Mouse (Mus musculus): ENCODE results near the gene Cdk1.

Gene Cdk1

GRCm38 (mm10) chr10:69304819-69305218 is 47.9 kb downstream of the Cdk1 start:
- DNase-seq, result no peak

DNA sequence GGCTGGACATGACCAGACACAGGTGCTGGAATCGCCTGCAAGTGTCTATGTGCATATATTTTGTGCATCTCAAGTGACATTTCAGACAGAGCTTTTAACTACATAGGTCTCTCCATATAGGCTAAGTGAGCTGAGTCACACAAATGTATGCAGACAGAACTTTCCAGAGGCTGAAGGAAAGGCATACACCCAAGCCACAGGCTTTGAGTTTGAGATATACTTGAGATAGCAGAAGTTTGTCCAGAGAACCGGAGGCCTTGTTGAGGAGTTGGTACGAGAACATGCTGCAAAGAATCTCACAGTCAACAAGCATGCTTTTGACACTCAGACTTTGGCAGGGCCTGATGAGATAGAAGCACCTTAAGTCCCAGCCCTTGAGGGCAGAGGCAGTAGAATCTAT is 50.1 kb downstream of the Cdk1 start:
- no peak for DNase-seq

DNA sequence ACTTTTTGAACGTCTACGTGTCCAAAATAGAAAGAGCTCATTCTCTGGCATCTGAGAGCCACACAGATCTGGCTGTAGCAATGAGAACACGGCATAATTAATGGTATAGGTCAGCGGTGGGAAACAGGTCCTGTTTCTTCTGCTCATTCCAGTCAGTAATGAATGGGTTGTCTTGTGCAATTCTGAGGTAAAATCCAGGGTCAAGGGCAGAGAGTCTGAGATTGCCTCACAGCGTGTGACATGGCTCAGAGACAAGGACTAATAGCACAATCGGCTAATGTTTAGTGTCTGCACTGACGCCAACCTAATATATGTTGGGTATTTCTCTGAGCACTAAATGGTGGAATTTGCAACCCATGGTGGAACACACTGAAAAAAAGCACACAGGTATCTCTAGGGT is 52.8 kb downstream of the Cdk1 start:
- DNase-seq, result no peak

DNA sequence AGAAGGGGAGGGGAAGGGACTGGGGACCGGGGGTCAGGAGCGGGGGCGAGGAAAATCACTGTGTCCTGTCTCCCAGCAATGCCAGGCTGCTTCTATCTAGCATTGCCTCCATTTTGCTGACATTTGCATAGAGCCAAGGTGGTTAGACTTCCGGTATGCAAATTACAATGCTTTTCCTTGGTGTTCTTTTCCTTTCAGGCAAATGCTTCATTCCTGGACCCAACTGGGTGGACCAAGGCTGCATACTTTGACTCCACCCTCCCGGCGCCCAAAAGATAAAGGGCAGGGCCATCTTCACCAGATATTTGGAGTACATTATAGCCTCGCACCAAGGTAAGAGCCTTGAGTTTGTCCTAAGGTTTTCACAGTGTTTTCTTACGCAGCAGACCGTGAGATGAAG is 56.8 kb downstream of the Cdk1 start:
- DNase-seq, result no peak

DNA sequence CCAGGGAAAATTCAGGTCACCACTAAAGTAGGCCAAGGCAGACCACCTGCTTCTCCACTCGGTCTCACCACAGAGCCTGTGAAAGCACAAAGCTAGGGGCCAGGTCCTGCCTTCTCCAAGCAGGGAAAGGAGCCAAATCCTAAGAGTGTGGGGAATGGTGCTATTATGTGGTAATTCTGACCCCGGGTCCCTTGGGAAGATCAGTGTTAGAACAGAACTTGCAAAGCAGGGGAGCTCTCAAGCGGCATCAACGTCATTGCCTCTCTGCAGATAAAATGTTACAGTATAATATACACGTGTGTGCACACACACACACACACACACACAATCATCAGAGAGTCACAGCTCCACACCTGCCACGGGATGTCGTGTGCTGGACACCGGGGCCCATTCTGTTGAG is 62.0 kb downstream of the Cdk1 start:
- no peak for DNase-seq

- no peak for DNase-seq
Observed at GRCm38 (mm10) chr10:69288720-69289119, 64.0 kb downstream of the Cdk1 start.

DNA sequence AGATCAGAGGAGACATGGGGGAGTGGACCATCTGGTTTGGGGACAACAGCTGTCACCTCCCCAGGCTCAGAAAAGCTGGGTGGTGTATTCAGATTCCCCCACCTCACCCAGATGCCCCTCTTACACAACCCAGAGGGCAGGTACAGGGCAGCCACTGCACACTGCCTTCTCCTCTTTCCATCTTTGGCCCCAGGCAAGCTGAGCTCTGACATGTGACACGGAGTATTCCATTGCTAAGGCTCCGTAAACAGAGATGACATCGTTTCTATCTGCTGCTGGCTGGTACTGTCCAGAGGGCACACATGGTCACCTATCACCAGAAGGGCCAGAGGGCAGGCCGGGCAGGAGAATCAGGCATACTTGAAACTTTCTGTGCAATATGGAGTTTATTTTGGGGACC is 64.7 kb downstream of the Cdk1 start:
- no peak for DNase-seq

DNA sequence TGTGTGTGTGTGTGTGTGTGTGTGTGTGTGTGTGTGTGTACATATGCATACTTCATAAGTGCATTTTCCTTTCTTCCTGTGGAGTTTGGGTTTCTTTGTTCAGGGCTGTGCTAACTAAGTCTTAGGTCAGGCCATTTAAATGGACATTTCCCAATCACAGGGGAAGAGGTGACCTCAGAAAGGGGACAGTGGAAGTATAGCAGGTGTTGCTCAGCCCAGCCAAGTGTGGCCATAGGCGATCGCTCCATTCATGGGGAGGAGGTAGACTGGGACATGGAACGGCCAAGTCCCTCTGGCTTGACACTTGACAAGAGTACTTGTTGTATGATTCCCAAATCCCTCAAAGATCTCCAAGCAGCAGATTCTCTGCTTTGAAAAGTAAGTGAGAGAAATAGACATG is 65.8 kb downstream of the Cdk1 start:
- DNase-seq, result no peak
